18 mouse cellular contexts compared by ENCODE assay signal in the genomic region with DNA sequence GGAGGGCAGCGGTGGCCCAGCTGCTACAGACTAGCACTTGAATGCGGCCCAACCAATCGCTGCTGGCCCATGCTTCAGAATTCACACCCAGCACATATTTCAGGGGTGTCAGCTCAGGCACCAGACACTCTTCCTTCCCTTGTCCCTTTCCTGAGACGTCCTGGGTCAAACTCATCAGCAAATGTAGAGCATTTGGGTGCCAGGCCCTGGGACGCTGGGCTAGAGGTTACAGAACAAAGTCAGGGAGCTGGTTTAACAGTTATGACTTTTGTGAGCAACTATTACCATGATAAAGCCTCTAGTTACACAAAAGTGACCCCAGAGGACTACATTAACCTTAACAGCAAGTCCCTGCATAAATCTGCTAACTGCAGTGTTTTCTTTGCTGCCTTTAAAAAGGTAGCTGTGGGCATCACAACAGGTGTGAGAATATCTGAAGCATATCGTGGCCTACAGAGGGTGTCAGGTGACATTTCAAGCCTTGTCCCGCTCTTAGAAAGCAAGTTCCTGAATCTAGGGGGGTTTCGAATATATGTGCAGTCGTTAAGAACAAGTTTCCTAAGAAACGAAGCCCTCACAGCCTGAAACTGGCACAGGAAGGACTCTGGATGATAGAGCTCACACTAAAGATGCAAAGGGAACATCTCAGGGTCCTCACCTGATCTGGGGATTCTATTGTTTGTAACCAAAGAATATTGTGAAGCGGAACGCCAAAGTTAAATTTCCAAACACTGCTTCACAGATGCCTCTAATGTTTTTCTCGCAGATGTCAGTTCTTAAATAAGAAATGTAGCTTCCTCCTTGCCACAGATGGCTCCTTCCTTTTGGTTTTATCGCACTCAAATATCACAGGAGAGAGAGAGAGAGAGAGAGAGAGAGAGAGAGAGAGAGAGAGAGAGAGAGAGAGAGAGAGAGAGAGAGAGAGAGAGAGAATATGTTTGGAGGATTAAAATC. TPM values are rescaled to one million over a fixed set of nuclear protein-coding genes. Genes with fewer than 3 reads are reported as not detected.
A peak's percentile ranks its signal among the peaks of the same experiment; 100 is the strongest.
DNase-seq lines count a peak whose midpoint lies in the region; ATAC-seq and TF ChIP-seq lines count a peak whose summit lies in the region.
"Had no signal": no experiment of that assay in that cellular context is flagged by ENCODE, and none has a peak within 500 bp of the region (broad histone marks: within the 10 kb centered on the region; RNA-seq: fewer than 3 reads in every experiment).

No protein-coding gene starts in this region.

- no peaks in the 10 kb centered on the region for H3K9me3 ChIP-seq in hindbrain, embryonic 12.5 days (replicated peaks)
- no peaks in the 10 kb centered on the region for H3K9me3 ChIP-seq in hindbrain, postnatal 0 days (ENCODE audit: low read length)
- no peaks in the 10 kb centered on the region for H3K9me3 ChIP-seq in forebrain, embryonic 10.5 days
- H3K9me3 ChIP-seq: embryonic facial prominence, embryonic 12.5 days; heart, embryonic 15.5 days; limb, embryonic 13.5 days had no signal

- peaks cover 46% of the 10 kb centered on the region for H3K4me1 ChIP-seq in hindbrain, embryonic 12.5 days
- peaks cover 11% of the 10 kb centered on the region; the same call in 1 of the 2 replicates for H3K4me1 ChIP-seq in hindbrain, postnatal 0 days (ENCODE audit: insufficient read depth, low read length)
- H3K4me1 ChIP-seq in forebrain, embryonic 10.5 days: peaks cover 71% of the 10 kb centered on the region
- H3K4me1 ChIP-seq in lung, adult 2 months (ENCODE audit: control insufficient read depth, insufficient read depth, low read length): peaks cover 9% of the 10 kb centered on the region

- H3K4me2 ChIP-seq in hindbrain, embryonic 12.5 days (replicated peaks): no peak overlapping the region
- H3K4me2 ChIP-seq in hindbrain, postnatal 0 days (ENCODE audit: low read depth, low read length): no peak overlapping the region
- H3K4me2 ChIP-seq: embryonic facial prominence, embryonic 12.5 days; limb, embryonic 13.5 days had no signal

- peak overlapping the region; percentile 87 for H3K27ac ChIP-seq in hindbrain, embryonic 12.5 days
- H3K27ac ChIP-seq in hindbrain, postnatal 0 days: no peak overlapping the region
- H3K27ac ChIP-seq in forebrain, embryonic 10.5 days: peak overlapping the region; percentile 84
- H3K27ac ChIP-seq: embryonic facial prominence, embryonic 12.5 days; heart, embryonic 15.5 days; limb, embryonic 13.5 days had no signal

- 12% methylated on average over 14 of the region's 14 CpGs for WGBS in hindbrain, embryonic 12.5 days
- 28% methylated on average over 13 of the region's 14 CpGs for WGBS in hindbrain, postnatal 0 days
- WGBS in forebrain, embryonic 10.5 days: 15% methylated on average over 14 of the region's 14 CpGs
- 26% methylated on average over 14 of the region's 14 CpGs for WGBS in lung, adult 2 months

- ATAC-seq in hindbrain, embryonic 12.5 days (ENCODE audit: low FRiP score): no peak
- no peak for ATAC-seq in hindbrain, postnatal 0 days
- no peak for ATAC-seq in cerebellum, adult (ENCODE audit: insufficient number of reproducible peaks, low FRiP score, low TSS enrichment)

- no peaks in the 10 kb centered on the region for H3K36me3 ChIP-seq in hindbrain, embryonic 12.5 days
- no peaks in the 10 kb centered on the region for H3K36me3 ChIP-seq in hindbrain, postnatal 0 days (ENCODE audit: insufficient read depth, low read length)
- H3K36me3 ChIP-seq in forebrain, embryonic 10.5 days (replicated peaks): no peaks in the 10 kb centered on the region
- H3K36me3 ChIP-seq: embryonic facial prominence, embryonic 12.5 days; G1E; heart, embryonic 15.5 days; limb, embryonic 13.5 days had no signal

- H3K9ac ChIP-seq in hindbrain, embryonic 12.5 days: no peak overlapping the region
- H3K9ac ChIP-seq in hindbrain, postnatal 0 days (replicated peaks; ENCODE audit: low read length): no peak overlapping the region
- H3K9ac ChIP-seq: embryonic facial prominence, embryonic 12.5 days; heart, embryonic 15.5 days; limb, embryonic 13.5 days had no signal

- H3K27me3 ChIP-seq in hindbrain, embryonic 12.5 days: peaks cover 49% of the 10 kb centered on the region
- H3K27me3 ChIP-seq in hindbrain, postnatal 0 days (ENCODE audit: insufficient read depth, low read length): peaks cover 5% of the 10 kb centered on the region; the same call in 1 of the 2 replicates
- peaks cover 92% of the 10 kb centered on the region for H3K27me3 ChIP-seq in forebrain, embryonic 10.5 days (ENCODE audit: poor library complexity, severe bottlenecking)

- no peak overlapping the region for H3K4me3 ChIP-seq in hindbrain, embryonic 12.5 days
- no peak overlapping the region for H3K4me3 ChIP-seq in hindbrain, postnatal 0 days (ENCODE audit: low read length)
- H3K4me3 ChIP-seq in forebrain, embryonic 10.5 days: no peak overlapping the region; the same call in 1 of the 2 replicates
- no peak overlapping the region for H3K4me3 ChIP-seq in lung, adult 2 months (replicated peaks; ENCODE audit: extremely low read depth, low read depth, low read length)
- H3K4me3 ChIP-seq: heart, embryonic 15.5 days; limb, embryonic 13.5 days had no signal

- TF ChIP-seq POLR2A in lung, adult 2 months (IDR thresholded peaks at IDR 0.05; ENCODE audit: borderline replicate concordance, extremely low read depth, low read depth, low read length): no peak

- DNase-seq in hindbrain, postnatal 0 days (ENCODE audit: low spot score): no peak
- DNase-seq in ES-CJ7 (ENCODE audit: low read depth, low spot score): peak; percentile 11
- DNase-seq in forebrain, embryonic 10.5 days (ENCODE audit: extremely low spot score, low spot score): no peak
- peak; percentile 26 for DNase-seq in induced T-regulatory cell, adult 2 months (ENCODE audit: low read depth)
- DNase-seq in lung, adult 18-20 months: no peak
- no peak for DNase-seq in lung, adult 2 months
- DNase-seq: lung, postnatal 36 days had no signal

- no peak for TF ChIP-seq CTCF in hindbrain, postnatal 0 days (IDR thresholded peaks at IDR 0.05; ENCODE audit: low read depth)
- TF ChIP-seq CTCF in lung, adult 2 months (IDR thresholded peaks at IDR 0.05; ENCODE audit: insufficient read depth, low read length): no peak

RNA-seq across cellular contexts. Expression of a gene that starts 5.3 kb away (rescaled TPM):
- 7.0 and 8.5 TPM in 2 replicates for polyA plus RNA-seq in hindbrain, embryonic 12.5 days (2016; fragmentation: Nextera tagmentation; extraction: Ambion mirVana)
- total RNA-seq in hindbrain, postnatal 0 days (2014; rRNA removed): 42.7 and 44.0 TPM in 2 replicates
- polyA plus RNA-seq in hindbrain, postnatal 0 days (2015; fragmentation: Nextera tagmentation; extraction: Ambion mirVana): 4.2 and 4.4 TPM in 2 replicates
- polyA plus RNA-seq in forebrain, embryonic 10.5 days (2016; fragmentation: Nextera tagmentation; extraction: Ambion mirVana): 1.6 and 1.8 TPM in 2 replicates
- 0.15 and 0.51 TPM in 2 replicates for polyA plus RNA-seq in lung, adult 2 months (2012; rRNA removed)
- total RNA-seq: gastrocnemius, adult 18-20 months; granulocyte monocyte progenitor cell, adult 5-6 weeks had no signal
- polyA plus RNA-seq: C2C12; G1E; heart, embryonic 15.5 days; kidney, embryonic 14.5 days; limb, embryonic 13.5 days; liver, embryonic 16.5 days had no signal

Comparison
In these comparisons a context has a peak if more than half of its experiments do, and no peak if none do; other contexts are left out.
1. DNase-seq: peak in ES-CJ7 (single experiment) and induced T-regulatory cell, adult 2 months (single experiment); none in hindbrain, postnatal 0 days (single experiment), forebrain, embryonic 10.5 days (single experiment), lung, adult 18-20 months (0 of 2) and lung, adult 2 months (single experiment).